Mouse (Mus musculus) heart, postnatal 4 days (tissue): ENCODE data around the gene Rela. TPM values are rescaled to one million over a fixed set of nuclear protein-coding genes. Genes with fewer than 3 reads are reported as not detected.

Source experiments
- DNase-seq: peaks from one replicate; pipeline ENCODE4 v3.0.0; 2021
- total RNA-seq, 2 experiments: library from RNA; stranded (reverse); gene quantifications; 2 replicates each; pipeline ENCODE4 v1.2.3; 2021

Rela gene
- 10 to 100 TPM; 33.0 to 38.6 TPM for total RNA-seq

GRCm38 (mm10) chr19:5637069-5638047, at the start of gene Rela:
Gene Rela (plus strand): TSS chr19:5637483.
- DNase-seq, result peak; percentile 95

GRCm38 (mm10) chr19:5589159-5589558, 48.1 kb upstream of the Rela start:
- DNase-seq, result no peak

GRCm38 (mm10) chr19:5591888-5592287, 45.4 kb upstream of the Rela start:
- no peak for DNase-seq

GRCm38 (mm10) chr19:5599224-5599623, 38.1 kb upstream of the Rela start:
- DNase-seq, result no peak

GRCm38 (mm10) chr19:5601752-5602541, 35.3 kb upstream of the Rela start, which contains the start of gene Rnaseh2c:
Gene Rnaseh2c (plus strand): TSS chr19:5601873.
- peak; percentile 75 for DNase-seq

GRCm38 (mm10) chr19:5603664-5604063, 33.6 kb upstream of the Rela start:
- DNase-seq, result no peak

GRCm38 (mm10) chr19:5605126-5605525, 32.2 kb upstream of the Rela start:
- DNase-seq, result no peak

- DNase-seq, result peak; percentile 25
Measured at GRCm38 (mm10) chr19:5606196-5606595, 31.1 kb upstream of the Rela start.

GRCm38 (mm10) chr19:5607705-5608410, 29.4 kb upstream of the Rela start:
- no peak for DNase-seq

- DNase-seq, result peak; percentile 24
Measured at GRCm38 (mm10) chr19:5608707-5609106, 28.6 kb upstream of the Rela start.

- DNase-seq, result no peak
Measured at GRCm38 (mm10) chr19:5609171-5609546, 28.1 kb upstream of the Rela start.

GRCm38 (mm10) chr19:5609547-5610404, 27.5 kb upstream of the Rela start, which contains the start of gene Kat5:
Gene Kat5 (minus strand): TSS chr19:5610237.
- peak; percentile 92 for DNase-seq

GRCm38 (mm10) chr19:5611973-5612372, 25.3 kb upstream of the Rela start:
- DNase-seq, result no peak

- DNase-seq, result no peak
Measured at GRCm38 (mm10) chr19:5612762-5613411, 24.4 kb upstream of the Rela start.

- DNase-seq, result no peak
Measured at GRCm38 (mm10) chr19:5614953-5615352, 22.3 kb upstream of the Rela start.

GRCm38 (mm10) chr19:5620007-5620406, 17.3 kb upstream of the Rela start:
- DNase-seq, result no peak

GRCm38 (mm10) chr19:5621884-5622283, 15.4 kb upstream of the Rela start:
- DNase-seq, result no peak

- no peak for DNase-seq
Measured at GRCm38 (mm10) chr19:5625311-5625710, 12.0 kb upstream of the Rela start.

GRCm38 (mm10) chr19:5629907-5630306, 7.4 kb upstream of the Rela start:
- no peak for DNase-seq

- DNase-seq, result no peak
Measured at GRCm38 (mm10) chr19:5632120-5632519, 5.2 kb upstream of the Rela start.

- DNase-seq, result no peak
Measured at GRCm38 (mm10) chr19:5636036-5636570, 1.2 kb upstream of the Rela start.
